Mouse (Mus musculus) small intestine, adult 2 months (tissue): Measurements from ENCODE around the gene Slc29a1.

Experiments
- CTCF ChIP-seq: fragments of 200-500 bp; IDR thresholded peaks from 2 replicates; pipeline ENCODE4 v1.5.1; 2012; ENCODE audit warnings: low read depth, mild to moderate bottlenecking, control low read depth, inconsistent platforms, low read length, moderate library complexity, mixed read lengths; ENCODE audit not compliant: insufficient replicate concordance, insufficient read length; ENCODE audit errors: extremely low read depth
- POLR2A ChIP-seq: fragments of 200-500 bp; IDR thresholded peaks from 2 replicates; pipeline ENCODE4 v1.6.1; 2012; ENCODE audit warnings: low read depth, mild to moderate bottlenecking, control low read depth, inconsistent platforms, low read length, moderate library complexity

DNA sequence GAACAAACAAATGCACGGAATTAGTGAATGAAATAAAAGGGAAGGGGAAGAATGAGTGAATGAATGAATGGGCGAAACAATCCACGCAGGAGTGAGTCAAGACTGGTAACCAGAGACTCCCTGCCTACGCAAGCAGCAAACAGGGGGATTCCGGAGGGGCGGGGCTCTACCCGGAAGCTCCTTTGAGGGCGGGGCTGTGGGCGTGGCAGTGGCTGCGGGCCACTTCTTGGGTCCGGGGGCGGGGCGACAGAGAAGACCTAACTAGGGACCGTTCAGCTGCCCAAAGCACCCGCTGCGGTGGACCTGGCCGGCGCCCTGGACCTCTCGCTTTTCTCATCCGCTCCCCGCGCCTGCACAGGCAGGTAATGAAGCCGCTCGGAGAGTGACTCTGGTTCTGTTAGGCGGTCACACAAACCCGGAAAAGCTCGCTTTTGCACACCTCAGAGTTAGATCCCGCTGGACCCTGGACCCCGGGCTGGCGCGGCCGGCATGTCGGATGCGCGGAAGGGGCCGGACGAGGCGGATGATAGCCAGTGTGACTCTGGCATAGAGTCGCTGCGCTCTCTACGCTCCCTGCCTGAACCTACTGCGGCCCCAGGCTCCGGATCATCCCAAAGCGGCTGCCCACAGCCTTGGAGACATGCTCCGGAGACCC lies 43.8 kb downstream of the Slc29a1 start, which contains the start of gene Nfkbie:
- TF ChIP-seq POLR2A (peak; percentile 82), CTCF (no peak)
